Comparison of ENCODE assay signal across 21 mouse cellular contexts in genomic region chr11:99151333-99151930, GRCm38 (mm10). TPM values are rescaled to one million over a fixed set of nuclear protein-coding genes. Genes with fewer than 3 reads are reported as not detected.
DNase-seq lines count a peak whose midpoint lies in the region; ATAC-seq and TF ChIP-seq lines count a peak whose summit lies in the region.
"Had no signal": no experiment of that assay in that cellular context is flagged by ENCODE, and none has a peak within 500 bp of the region (broad histone marks: within the 10 kb centered on the region; RNA-seq: fewer than 3 reads in every experiment).

No protein-coding gene starts in this region.

- H3K9ac ChIP-seq in forebrain, embryonic 14.5 days (ENCODE audit: low read length): no peak overlapping the region
- no peak overlapping the region for H3K9ac ChIP-seq in MEL (ENCODE audit: control insufficient read depth, low read depth, low read length, poor library complexity, severe bottlenecking)
- H3K9ac ChIP-seq: embryonic facial prominence, embryonic 13.5 days; forebrain, embryonic 13.5 days; heart, embryonic 13.5 days; hindbrain, embryonic 15.5 days had no signal

- no peaks in the 10 kb centered on the region for H3K79me2 ChIP-seq in MEL (ENCODE audit: control insufficient read depth, insufficient read depth, low read length, poor library complexity)

- WGBS in forebrain, embryonic 10.5 days: 69% methylated on average over 11 of the region's 11 CpGs
- WGBS in forebrain, embryonic 14.5 days: 73% methylated on average over 11 of the region's 11 CpGs
- WGBS in spleen, adult 2 months: 78% methylated on average over 11 of the region's 11 CpGs

- H3K4me1 ChIP-seq in forebrain, embryonic 10.5 days: peaks cover 36% of the 10 kb centered on the region
- H3K4me1 ChIP-seq in forebrain, embryonic 14.5 days (ENCODE audit: control insufficient read depth, insufficient read depth, low read length): peaks cover 12% of the 10 kb centered on the region; the same call in 1 of the 2 replicates
- H3K4me1 ChIP-seq in spleen, adult 2 months (ENCODE audit: control insufficient read depth, insufficient read depth, insufficient read length): peaks cover 33% of the 10 kb centered on the region; the same call in 1 of the 2 replicates
- no peaks in the 10 kb centered on the region; a peak in 1 of 4 replicates for H3K4me1 ChIP-seq in MEL (ENCODE audit: control insufficient read depth in 1 of 2, insufficient read depth in 2 of 2, low read length in 2 of 2)

- no peak for ATAC-seq in forebrain, embryonic 14.5 days
- ATAC-seq: forebrain, embryonic 13.5 days; inflammation-experienced regulatory T-cells, adult 6 months had no signal

- H3K9me3 ChIP-seq in forebrain, embryonic 10.5 days: no peaks in the 10 kb centered on the region
- H3K9me3 ChIP-seq in forebrain, embryonic 14.5 days (replicated peaks; ENCODE audit: control insufficient read depth, low read length): no peaks in the 10 kb centered on the region
- no peaks in the 10 kb centered on the region for H3K9me3 ChIP-seq in MEL (replicated peaks; ENCODE audit: insufficient read depth, low read length)
- H3K9me3 ChIP-seq: embryonic facial prominence, embryonic 13.5 days; forebrain, embryonic 13.5 days; heart, embryonic 13.5 days; hindbrain, embryonic 15.5 days had no signal

- no peak overlapping the region for H3K4me3 ChIP-seq in forebrain, embryonic 10.5 days
- no peak overlapping the region for H3K4me3 ChIP-seq in forebrain, embryonic 14.5 days (ENCODE audit: low read depth, low read length)
- H3K4me3 ChIP-seq in spleen, adult 2 months (ENCODE audit: extremely low read depth, insufficient read depth, insufficient read length): peak overlapping the region; percentile 16; the same call in 1 of the 2 replicates
- H3K4me3 ChIP-seq in MEL (ENCODE audit: control insufficient read depth in 1 of 2, insufficient read depth in 1 of 2, low read depth in 2 of 2, low read length in 2 of 2): no peak overlapping the region
- H3K4me3 ChIP-seq: embryonic facial prominence, embryonic 13.5 days; forebrain, embryonic 13.5 days; gastrocnemius, adult 2 months; heart, embryonic 13.5 days; hindbrain, embryonic 15.5 days had no signal

- TF ChIP-seq EP300 in MEL (IDR thresholded peaks at IDR 0.05; ENCODE audit: low read depth in 1 of 2, low read length in 2 of 2): no peak

- TF ChIP-seq RAD21 in MEL (IDR thresholded peaks at IDR 0.05; ENCODE audit: low read depth, low read length): no peak

- H3K27me3 ChIP-seq in forebrain, embryonic 10.5 days (ENCODE audit: poor library complexity, severe bottlenecking): peaks cover 7% of the 10 kb centered on the region; the same call in 1 of the 2 replicates
- no peaks in the 10 kb centered on the region for H3K27me3 ChIP-seq in forebrain, embryonic 14.5 days (replicated peaks; ENCODE audit: control insufficient read depth, insufficient read depth, low read length)
- no peaks in the 10 kb centered on the region for H3K27me3 ChIP-seq in spleen, adult 2 months (ENCODE audit: control insufficient read depth, insufficient read depth, low read length)
- peaks cover 10 to 12% of the 10 kb centered on the region in 2 experiments; a peak in 2 of 4 replicates for H3K27me3 ChIP-seq in MEL (ENCODE audit: control insufficient read depth in 1 of 2, insufficient read depth in 2 of 2, low read length in 2 of 2)
- H3K27me3 ChIP-seq: embryonic facial prominence, embryonic 13.5 days; forebrain, embryonic 13.5 days; hindbrain, embryonic 15.5 days had no signal

- TF ChIP-seq CTCF in spleen, adult 2 months (IDR thresholded peaks at IDR 0.05; ENCODE audit: extremely low read depth, insufficient read depth, insufficient read length, insufficient replicate concordance): no peak
- no peak for TF ChIP-seq CTCF in MEL (IDR thresholded peaks at IDR 0.05 in 2 of 3, conservative IDR thresholded peaks at IDR 0.05 in 1 of 3; ENCODE audit: control insufficient read depth in 1 of 3, insufficient read depth in 1 of 3, low read depth in 2 of 3, low read length in 3 of 3, poor library complexity in 1 of 3, severe bottlenecking in 1 of 3)

- DNase-seq in forebrain, embryonic 10.5 days (ENCODE audit: extremely low spot score, low spot score): no peak
- DNase-seq in forebrain, embryonic 14.5 days (ENCODE audit: low spot score): no peak
- DNase-seq in spleen, adult 2 months (ENCODE audit: low read depth in 1 of 2, low spot score in 2 of 2): no peak
- no peak for DNase-seq in spleen, adult 12 weeks (ENCODE audit: low spot score)
- DNase-seq in MEL (ENCODE audit: low read depth, low spot score): no peak
- peak; percentile 62 for DNase-seq in naive thymus-derived CD4-positive, alpha-beta T cell, adult 2 months (ENCODE audit: low read depth)
- no peak for DNase-seq in layer of hippocampus, postnatal 25 days (ENCODE audit: extremely low spot score in 1 of 2, low spot score in 1 of 2)
- DNase-seq in layer of hippocampus, adult 11-12 months (ENCODE audit: low spot score): no peak
- DNase-seq: adrenal gland, postnatal 14 days; cerebellum, adult 11-12 months; cerebellum, adult 9-10 months; cerebellum, postnatal 25 days; gastrocnemius, adult 2 months; gastrocnemius, postnatal 25 days; heart, postnatal 36 days had no signal

- TF ChIP-seq POLR2A in spleen, adult 2 months (IDR thresholded peaks at IDR 0.05; ENCODE audit: low read depth, low read length): no peak
- no peak for TF ChIP-seq POLR2A in MEL (IDR thresholded peaks at IDR 0.05; ENCODE audit: control insufficient read depth in 1 of 2, insufficient read depth in 1 of 2, low read depth in 1 of 2, low read length in 2 of 2, poor library complexity in 1 of 2)

- no peak overlapping the region for H3K4me2 ChIP-seq in forebrain, embryonic 14.5 days (ENCODE audit: low read length)
- H3K4me2 ChIP-seq: embryonic facial prominence, embryonic 13.5 days; forebrain, embryonic 13.5 days; heart, embryonic 13.5 days; hindbrain, embryonic 15.5 days had no signal

- no peaks in the 10 kb centered on the region for H3K36me3 ChIP-seq in forebrain, embryonic 10.5 days (replicated peaks)
- no peaks in the 10 kb centered on the region for H3K36me3 ChIP-seq in forebrain, embryonic 14.5 days (ENCODE audit: control insufficient read depth, insufficient read depth, low read length)
- H3K36me3 ChIP-seq in spleen, adult 2 months (ENCODE audit: control insufficient read depth, insufficient read depth, low read length): peaks cover 23% of the 10 kb centered on the region
- H3K36me3 ChIP-seq in MEL (ENCODE audit: control insufficient read depth in 1 of 2, insufficient read depth in 2 of 2, low read length in 2 of 2): no peaks in the 10 kb centered on the region
- H3K36me3 ChIP-seq: embryonic facial prominence, embryonic 13.5 days; heart, embryonic 13.5 days; hindbrain, embryonic 15.5 days had no signal

- 0 out of 2 replicates have a peak overlapping the region, but pooled peaks have one; percentile 18 for H3K27ac ChIP-seq in forebrain, embryonic 10.5 days
- H3K27ac ChIP-seq in forebrain, embryonic 14.5 days (ENCODE audit: low read depth, low read length): no peak overlapping the region
- H3K27ac ChIP-seq in spleen, adult 2 months (ENCODE audit: insufficient read depth, low read length): peak overlapping the region; percentile 92
- no peak overlapping the region for H3K27ac ChIP-seq in MEL (ENCODE audit: control insufficient read depth, low read depth, low read length)
- H3K27ac ChIP-seq: embryonic facial prominence, embryonic 13.5 days; forebrain, embryonic 13.5 days; gastrocnemius, adult 2 months; heart, embryonic 13.5 days; hindbrain, embryonic 15.5 days had no signal

TF ChIP-seq in MEL, 35 proteins besides CTCF, POLR2A, EP300 and RAD21:
- TF ChIP-seq USF1 (IDR thresholded peaks at IDR 0.05; ENCODE audit: low read depth, low read length) (peak; percentile 41; the same call in 1 of the 2 replicates), MXI1 (IDR thresholded peaks at IDR 0.05; ENCODE audit: low read depth, low read length) (no peak)

RNA-seq across cellular contexts. Expression of gene Ccr7, which starts 3.4 kb away (rescaled TPM):
- 0.25 and 0.30 TPM in 2 replicates for polyA plus RNA-seq in forebrain, embryonic 10.5 days (2016; fragmentation: Nextera tagmentation; extraction: Ambion mirVana)
- not detected in 2 replicates for polyA plus RNA-seq in forebrain, embryonic 14.5 days (2014; fragmentation: Nextera tagmentation; extraction: Ambion mirVana)
- polyA plus RNA-seq in spleen, adult 2 months (2012; rRNA removed): 135 and 194 TPM in 2 replicates
- 0.04 TPM in 1 of 2 replicates, not detected in the other for total RNA-seq in MEL (2012; rRNA removed)
- under 1 TPM in 1 of 2 experiments, not detected in 1; 0.06 TPM for polyA plus RNA-seq in MEL (2012; ENCODE audit: insufficient read depth in 1 of 2, insufficient read length in 2 of 2, low read depth in 1 of 2, low replicate concordance in 2 of 2, missing spikeins in 1 of 2)
- not detected for total RNA-seq in layer of hippocampus, postnatal 25 days (2021)
- total RNA-seq: gastrocnemius, adult 2 months; gastrocnemius, postnatal 25 days; granulocyte monocyte progenitor cell, adult 5-6 weeks had no signal
- polyA plus RNA-seq: forebrain, embryonic 13.5 days had no signal

Comparison
In these comparisons a context has a peak if more than half of its experiments do, and no peak if none do; other contexts are left out.
1. H3K27ac ChIP-seq: peak in forebrain, embryonic 10.5 days (single experiment) and spleen, adult 2 months (single experiment); none in forebrain, embryonic 14.5 days (single experiment) and MEL (single experiment).
2. RNA of gene Ccr7, which starts 3.4 kb away (polyA plus RNA-seq): 135 to 194 TPM in spleen, adult 2 months; 0.25 to 0.30 TPM in forebrain, embryonic 10.5 days, 0.06 TPM in MEL and not detected in forebrain, embryonic 14.5 days; every median in the first group is over 100 times any median in the second.